Mouse (Mus musculus) left cerebral cortex, adult 9 months (tissue): ENCODE measurements around the gene Dhdds.

Experiments used
- DNase-seq, 2 experiments: peaks; one replicate each; pipeline ENCODE4 v3.0.0; 2022; ENCODE audit warnings: low spot score in 2 of 2

Dhdds gene

DNA sequence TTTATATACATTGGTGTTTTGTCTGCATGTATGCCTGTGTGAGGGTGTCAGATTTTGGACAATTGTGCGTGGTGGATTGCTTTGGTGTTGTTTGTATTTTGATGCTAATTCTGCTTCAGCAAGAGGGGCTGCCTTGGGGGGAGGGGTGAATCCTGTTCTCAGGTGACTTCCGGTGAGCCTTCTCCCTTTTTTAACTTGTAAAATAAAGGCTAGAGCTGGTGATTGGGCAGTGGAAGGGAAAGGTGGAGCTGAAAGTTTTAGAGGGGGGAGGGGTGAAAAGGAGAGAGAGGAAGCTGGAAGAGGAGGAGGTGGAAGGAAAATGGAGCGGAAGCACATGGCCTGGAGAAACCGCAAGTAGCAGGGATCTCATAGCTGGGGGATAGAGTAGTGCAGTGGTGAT, 44.4 kb downstream of the Dhdds start:
- DNase-seq, result no peak

DNA sequence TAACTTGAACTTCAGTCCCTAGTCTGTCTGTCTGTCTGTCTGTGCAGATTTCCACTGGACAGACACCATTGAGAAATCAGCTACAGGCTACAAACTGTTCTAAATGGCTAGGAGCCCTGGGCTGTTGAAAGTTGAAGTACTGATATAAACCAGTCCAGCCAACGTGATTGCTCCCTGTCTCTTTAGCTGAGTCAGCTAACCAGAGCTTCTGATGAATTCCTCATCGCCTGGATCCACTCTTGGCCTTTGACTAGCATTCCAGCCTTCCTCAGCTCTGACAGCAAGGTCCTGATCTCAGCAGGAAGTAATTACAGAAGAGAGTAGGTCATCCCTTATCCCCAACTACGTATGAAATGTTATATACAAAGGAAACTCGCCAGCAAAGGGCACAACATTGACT, 54.0 kb downstream of the Dhdds start:
- DNase-seq, result no peak

DNA sequence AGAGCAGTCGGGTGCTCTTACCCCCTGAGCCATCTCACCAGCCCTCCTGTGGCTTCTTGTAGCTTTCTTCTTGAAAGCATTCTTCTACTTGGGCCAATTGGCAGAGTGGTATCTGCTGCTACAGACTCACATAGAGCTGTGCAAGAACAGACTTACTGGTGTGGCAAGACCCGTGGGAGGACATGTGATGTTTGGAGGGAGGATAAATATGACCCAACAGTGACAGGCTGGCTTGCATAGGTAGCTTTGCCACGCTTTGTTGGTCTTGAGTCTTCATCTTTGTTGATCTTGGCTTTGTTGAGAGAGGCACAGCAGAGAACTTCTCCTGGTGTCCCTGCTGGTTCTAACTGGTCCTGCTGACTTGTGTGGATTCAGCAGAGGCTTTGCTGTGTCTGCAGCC, 56.9 kb downstream of the Dhdds start:
- no peak for DNase-seq

DNA sequence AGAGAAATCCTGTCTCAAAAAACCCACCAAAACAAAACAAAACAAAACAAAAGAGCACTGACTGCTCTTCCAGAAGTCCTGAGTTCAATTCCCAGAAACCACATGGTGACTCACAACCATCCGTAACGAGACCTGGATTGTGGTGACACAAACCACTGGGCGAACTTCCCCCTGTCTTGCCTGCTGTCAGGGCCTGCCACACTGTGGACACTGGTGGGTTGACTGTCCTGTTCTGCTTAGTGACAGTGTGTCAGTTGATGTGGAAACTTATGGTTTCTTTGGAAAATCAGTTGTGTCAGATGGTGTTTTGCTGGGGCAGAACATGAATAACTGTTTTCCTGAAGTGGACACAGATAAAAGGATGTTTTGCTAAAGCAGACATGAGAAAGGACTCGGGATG, 58.0 kb downstream of the Dhdds start:
- DNase-seq, result no peak

DNA sequence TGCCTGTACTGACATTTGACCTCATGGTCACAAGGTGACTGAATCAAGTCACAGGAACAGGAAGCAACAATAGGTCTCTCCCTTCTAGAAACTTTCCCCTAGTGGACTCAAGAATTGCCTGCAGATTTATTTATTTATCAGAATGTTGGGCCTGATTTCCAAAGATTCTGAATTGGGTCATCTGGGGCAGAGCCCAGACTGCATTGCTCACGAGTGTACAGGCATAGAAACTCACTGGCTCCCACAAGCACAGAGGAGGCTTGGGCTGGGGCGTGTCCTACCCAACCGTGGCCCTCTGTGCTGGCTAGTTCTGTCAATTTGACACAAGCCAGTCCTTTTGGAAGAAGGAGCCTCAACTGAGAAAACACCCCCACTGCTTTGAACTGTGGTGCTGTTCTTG, 59.1 kb downstream of the Dhdds start:
- DNase-seq, result no peak

DNA sequence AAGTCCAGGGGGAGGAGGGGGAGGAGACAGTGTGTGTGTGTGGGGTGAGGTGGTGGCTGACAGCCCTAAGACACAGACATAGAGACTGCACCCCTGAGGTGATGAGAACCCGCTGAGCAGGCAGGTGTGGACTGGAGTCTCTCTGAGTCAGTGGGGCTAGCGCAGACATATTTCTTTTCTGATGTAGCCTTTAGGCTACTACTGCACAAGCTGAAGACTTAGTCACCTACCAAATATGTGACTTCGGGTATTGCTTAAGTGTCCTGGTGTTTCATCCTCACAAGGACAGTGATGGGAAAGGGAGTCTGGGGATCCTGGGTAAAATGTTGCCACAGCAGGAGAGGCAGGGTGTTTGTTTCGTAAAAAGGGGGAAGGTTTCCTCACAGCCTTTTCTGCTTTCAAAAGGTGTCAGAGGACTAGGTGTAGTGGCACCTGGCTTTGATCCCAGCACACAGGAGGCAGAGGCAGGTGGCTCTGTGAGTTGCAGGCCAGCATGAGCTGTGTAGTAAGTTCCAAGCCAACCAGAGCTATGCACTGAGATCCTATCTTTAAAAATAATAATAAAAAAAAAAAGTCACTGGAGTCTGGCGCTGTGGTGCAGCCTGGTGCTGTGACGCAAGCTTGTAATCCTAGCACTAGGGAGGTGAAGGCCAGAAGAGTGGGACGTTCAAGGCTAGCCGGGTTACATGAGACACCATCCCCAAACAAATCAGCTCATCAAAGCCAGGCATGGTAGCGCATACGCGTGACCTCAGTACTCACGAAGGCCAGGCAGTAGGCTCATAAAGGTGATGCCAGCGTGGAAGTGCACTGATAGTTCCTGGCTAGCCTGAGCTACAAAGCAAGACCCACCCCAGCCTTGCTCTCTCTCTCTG, 60.1 kb downstream of the Dhdds start:
- DNase-seq, result no peak

DNA sequence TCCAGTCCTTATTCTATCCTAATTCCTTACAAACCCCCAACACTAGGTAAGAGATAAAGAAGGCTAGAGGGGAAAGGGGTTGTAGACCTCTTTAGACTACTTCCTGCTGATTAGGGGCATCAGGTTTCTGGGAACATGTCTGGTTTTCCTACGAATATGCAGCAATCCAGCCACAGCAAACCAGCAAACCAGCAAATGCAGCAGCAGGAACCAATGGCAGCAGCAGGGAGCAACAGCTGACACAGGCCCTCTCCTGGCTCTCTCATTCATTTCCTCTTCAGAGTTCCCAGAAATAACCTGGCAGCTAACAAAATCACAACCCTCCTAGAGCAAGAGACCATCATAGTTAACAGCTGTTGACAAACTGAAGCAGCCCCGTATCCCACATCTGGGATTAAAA, 62.6 kb downstream of the Dhdds start:
- no peak for DNase-seq

DNA sequence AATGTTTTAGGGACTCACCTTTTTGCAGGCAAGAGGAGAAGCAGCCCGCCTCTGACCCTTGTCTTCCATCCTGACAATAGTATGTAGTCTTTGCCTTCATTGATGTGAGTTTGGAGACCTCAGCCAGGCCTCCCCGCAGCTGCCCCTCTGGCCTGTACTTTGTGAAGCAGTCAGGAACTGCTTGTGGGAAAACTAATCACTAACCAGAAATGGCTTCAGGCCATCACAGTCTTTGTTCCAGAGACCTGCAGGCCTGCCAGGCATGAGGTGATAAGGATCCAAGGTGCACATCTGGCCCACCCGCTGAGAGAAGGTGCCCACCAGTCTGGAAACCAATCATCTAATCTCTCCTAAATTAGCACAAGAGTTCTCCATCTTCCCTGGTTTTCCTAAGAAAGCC, 68.9 kb downstream of the Dhdds start:
- no peak for DNase-seq

DNA sequence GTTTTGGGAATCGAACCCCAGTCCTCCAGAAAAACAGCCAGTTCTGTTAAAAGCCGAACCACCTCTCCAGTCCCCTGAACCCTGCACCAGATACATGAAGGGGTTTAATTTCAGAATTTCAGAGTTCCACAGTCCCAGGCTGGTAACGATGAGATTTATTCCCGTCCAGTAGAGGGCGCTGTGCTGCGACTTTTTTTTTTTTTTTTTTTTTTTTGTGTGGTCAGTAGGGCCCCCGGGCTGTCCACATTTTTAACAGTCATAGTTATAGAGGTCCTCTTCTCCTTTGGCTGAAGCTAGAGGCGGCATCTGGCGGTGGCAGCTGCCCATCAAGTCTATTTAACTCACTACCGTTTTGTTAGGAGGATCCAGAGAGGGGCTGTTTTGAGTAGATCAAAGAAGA, 69.4 kb downstream of the Dhdds start:
- no peak for DNase-seq

DNA sequence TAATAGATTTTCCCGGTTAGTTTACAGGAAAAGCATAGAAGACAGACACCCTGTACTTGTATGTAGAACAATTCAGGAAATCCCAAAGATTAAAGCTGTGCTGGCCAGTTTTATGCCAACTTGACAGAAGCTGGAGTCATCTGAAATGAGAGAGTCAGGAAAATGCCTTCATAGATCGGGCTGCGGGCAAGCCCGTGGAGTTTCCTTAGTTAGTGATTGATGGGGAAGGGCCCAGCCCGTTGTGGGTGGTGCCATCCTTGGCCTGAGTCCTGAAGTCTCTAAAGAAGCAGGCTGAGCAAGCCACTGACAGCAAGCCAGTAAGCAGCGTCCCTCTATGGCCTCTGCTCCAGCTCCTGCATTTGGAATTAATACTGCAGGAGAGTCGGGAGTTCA, 71.4 kb downstream of the Dhdds start:
- DNase-seq, result no peak

DNA sequence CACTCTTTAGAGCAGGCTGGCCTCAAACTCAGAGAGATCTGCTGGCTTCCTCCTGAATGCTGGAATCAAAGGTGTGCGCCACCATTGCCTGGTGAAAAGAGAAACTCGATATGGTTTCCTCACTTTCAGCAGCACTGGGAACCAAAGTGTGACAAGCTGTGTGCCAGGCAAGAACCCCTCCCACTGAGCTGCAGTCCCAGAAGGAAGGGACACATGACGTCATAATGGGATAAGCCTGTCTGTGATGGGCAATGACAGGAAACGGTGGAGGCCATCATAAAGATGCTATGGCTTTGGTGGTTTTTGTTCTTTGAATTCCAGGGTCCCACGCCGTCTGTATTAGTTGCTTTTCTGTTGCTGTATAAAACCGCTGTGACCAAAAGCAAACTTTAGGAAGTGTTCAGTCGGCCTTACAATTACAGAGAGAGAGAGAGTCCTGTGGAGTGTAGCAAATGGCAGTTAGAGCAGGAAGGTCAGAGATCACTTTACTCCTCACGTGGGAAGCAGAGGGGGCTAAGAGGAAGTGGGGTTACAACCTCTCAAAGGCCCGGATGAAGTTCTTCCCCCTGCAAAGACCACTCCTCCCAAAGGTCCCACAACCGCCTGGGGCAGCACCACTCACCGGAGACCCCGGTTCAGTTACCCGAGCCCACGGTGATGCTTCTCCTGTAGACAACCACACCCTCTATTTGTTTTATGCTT, 72.0 kb downstream of the Dhdds start:
- no peak for DNase-seq

DNA sequence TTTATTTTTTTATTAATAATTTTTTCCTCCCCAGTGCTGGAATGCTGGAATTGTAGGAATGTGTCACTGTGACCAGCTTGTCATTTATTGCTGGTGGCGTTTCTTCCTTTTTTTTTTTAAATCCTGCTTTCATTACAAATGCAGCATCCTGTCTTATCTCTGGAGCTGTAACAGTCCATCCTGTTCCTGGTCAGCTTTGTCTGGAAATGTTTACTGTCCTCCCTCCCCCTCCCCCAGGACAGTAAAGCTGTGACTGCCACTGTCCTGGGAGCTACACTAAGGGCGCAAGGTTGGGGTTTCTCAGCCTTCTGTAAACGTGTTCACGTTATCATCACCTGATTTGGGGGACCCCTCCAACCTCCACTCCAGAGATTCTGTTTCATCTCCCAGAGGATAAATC, 75.5 kb downstream of the Dhdds start:
- no peak for DNase-seq

DNA sequence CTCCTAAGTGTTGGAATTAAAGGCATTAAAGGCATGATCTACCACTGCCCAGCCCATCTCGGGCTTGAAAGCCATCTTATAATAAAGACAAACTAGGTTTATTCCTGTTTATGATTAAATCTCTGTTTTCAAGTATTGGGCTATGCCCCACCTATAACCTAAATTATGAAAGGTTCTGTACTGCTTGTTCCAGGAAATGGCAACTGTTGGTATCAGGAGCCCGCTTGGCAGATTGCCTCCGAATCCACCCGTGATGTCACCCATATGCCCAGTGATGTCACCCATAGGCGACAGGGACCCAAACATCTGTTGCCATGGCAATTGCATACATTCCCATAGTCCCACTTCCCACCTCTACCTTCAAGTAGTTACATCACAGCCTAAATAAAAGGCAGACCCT, 77.0 kb downstream of the Dhdds start:
- no peak for DNase-seq
